Mouse (Mus musculus) erythroblast, embryonic 14.5 days (primary cell): Measurements from ENCODE around the gene Kcnj5.

Experiments used
- GATA1 ChIP-seq: IDR thresholded peaks from 2 replicates; pipeline ENCODE4 v1.6.1; 2012; ENCODE audit warnings: low read length, inconsistent platforms, mixed read lengths
- TAL1 ChIP-seq: IDR thresholded peaks from 3 replicates; pipeline ENCODE4 v1.6.1; 2012; ENCODE audit warnings: low read length, inconsistent platforms, mixed read lengths

DNA sequence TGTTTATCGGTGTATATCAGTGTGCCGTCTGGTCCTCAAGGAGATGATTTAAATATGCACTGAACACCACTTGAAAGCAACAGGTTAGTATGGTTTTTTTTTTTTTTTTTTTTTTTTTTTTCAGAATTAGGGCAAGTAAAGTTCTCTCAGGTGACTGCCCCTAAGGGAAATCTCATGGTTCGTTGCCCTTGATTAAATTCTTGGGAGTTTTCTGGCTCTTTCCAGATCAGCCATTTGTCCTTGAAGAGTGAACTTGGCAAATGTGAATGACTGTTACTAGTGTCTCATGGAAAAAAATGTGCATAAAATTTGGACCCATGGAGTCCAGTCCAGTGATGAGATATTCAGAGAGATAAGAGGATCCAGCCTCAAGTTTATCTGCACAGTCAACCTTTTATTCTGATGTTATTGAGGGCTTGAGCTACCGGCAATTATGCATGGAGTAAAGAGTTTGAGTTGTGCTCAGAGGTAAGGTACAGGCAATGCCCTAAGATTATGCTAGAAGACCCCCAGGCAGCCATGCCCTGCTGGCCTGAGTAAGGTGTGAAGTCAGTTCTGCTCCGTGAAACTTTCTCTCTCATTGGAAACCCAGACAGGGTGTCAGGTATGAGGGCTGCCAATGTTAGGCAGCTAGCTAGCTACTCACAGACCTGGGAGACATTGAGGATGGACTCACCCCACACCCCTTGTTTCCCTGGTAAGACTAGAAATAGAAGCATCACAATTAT lies 32.9 kb upstream of the Kcnj5 start:
- TF ChIP-seq GATA1 (no peak), TAL1 (no peak)
